Mouse (Mus musculus): ENCODE data around the gene Wnt9a. TPM values are rescaled to one million over a fixed set of nuclear protein-coding genes. Genes with fewer than 3 reads are reported as not detected.

Wnt9a gene
- polyA plus RNA-seq (2012; ENCODE audit: low replicate concordance) = 0.05 TPM in 1 of 2 replicates, not detected in the other

GRCm38 (mm10) chr11:59306461-59307421 is at the start of gene Wnt9a:
Wnt9a (plus strand) TSS chr11:59306928.

GRCm38 (mm10) chr11:59290702-59291303 is 15.9 kb upstream of the Wnt9a start, which contains the start of gene Wnt3a:
Wnt3a (minus strand) TSS chr11:59290752.

GRCm38 (mm10) chr11:59375475-59375874 is 68.7 kb downstream of the Wnt9a start, which contains the start of gene Prss38:
Prss38 (minus strand) TSS chr11:59375657.

Other genes starting within 250 kb of the Wnt9a start
- gene Obscn, start 170.5 kb upstream of the Wnt9a start, polyA plus RNA-seq (2012; ENCODE audit: low replicate concordance) = 0.85 and 0.96 TPM in 2 replicates
- gene Iba57, start 143.2 kb upstream of the Wnt9a start, polyA plus RNA-seq (2012; ENCODE audit: low replicate concordance) = 10.8 and 20.5 TPM in 2 replicates
- 0.08 TPM in 1 of 2 replicates, not detected in the other for gene Gjc2, start 123.7 kb upstream of the Wnt9a start, polyA plus RNA-seq (2012; ENCODE audit: low replicate concordance)
- 24.9 and 34.1 TPM in 2 replicates for gene Guk1, start 114.7 kb upstream of the Wnt9a start, polyA plus RNA-seq (2012; ENCODE audit: low replicate concordance)
- gene Mrpl55, start 104.4 kb upstream of the Wnt9a start, polyA plus RNA-seq (2012; ENCODE audit: low replicate concordance) = 16.0 and 43.0 TPM in 2 replicates
- 31.8 and 32.5 TPM in 2 replicates for gene 2310033P09Rik, start 98.6 kb upstream of the Wnt9a start, polyA plus RNA-seq (2012; ENCODE audit: low replicate concordance)
- gene Arf1, start 78.7 kb upstream of the Wnt9a start, polyA plus RNA-seq (2012; ENCODE audit: low replicate concordance) = 137 and 178 TPM in 2 replicates
- gene Wnt3a, start 16.2 kb upstream of the Wnt9a start, polyA plus RNA-seq (2012; ENCODE audit: low replicate concordance) = 0.06 TPM in 1 of 2 replicates, not detected in the other
- not detected in 2 replicates for gene Prss38, start 68.7 kb downstream of the Wnt9a start, polyA plus RNA-seq (2012; ENCODE audit: low replicate concordance)
- gene Jmjd4, start 143.1 kb downstream of the Wnt9a start, polyA plus RNA-seq (2012; ENCODE audit: low replicate concordance) = 7.9 and 11.2 TPM in 2 replicates
- gene Snap47, start 144.3 kb downstream of the Wnt9a start, polyA plus RNA-seq (2012; ENCODE audit: low replicate concordance) = 0.78 and 2.8 TPM in 2 replicates
- gene Zfp867, start 165.5 kb downstream of the Wnt9a start, polyA plus RNA-seq (2012; ENCODE audit: low replicate concordance) = 0.07 and 0.11 TPM in 2 replicates
- gene Zkscan17, start 219.8 kb downstream of the Wnt9a start, polyA plus RNA-seq (2012; ENCODE audit: low replicate concordance) = 23.9 and 35.1 TPM in 2 replicates
- 0.18 and 0.73 TPM in 2 replicates for gene Nlrp3, start 234.6 kb downstream of the Wnt9a start, polyA plus RNA-seq (2012; ENCODE audit: low replicate concordance)

All from leukemia stem cell, adult 10-12 weeks (primary cell).